Mouse (Mus musculus) liver, embryonic 11.5 days (tissue): Measurements from ENCODE around the gene Micu1. TPM values are rescaled to one million over a fixed set of nuclear protein-coding genes. Genes with fewer than 3 reads are reported as not detected.

ENCODE experiments used
- ATAC-seq: fragments of 200-750 bp; cut with Nextera tagmentation; replicated peaks from 2 replicates; pipeline ENCODE4 v1.8.0; 2017; ENCODE audit warnings: moderate number of reproducible peaks, mild to moderate bottlenecking, moderate TSS enrichment, moderate library complexity; ENCODE audit not compliant: low FRiP score
- DNase-seq: peaks from one replicate; pipeline ENCODE4 v3.0.0-alpha.2; 2017; ENCODE audit warnings: low spot score
- H3K27ac ChIP-seq: fragments of 300-500 bp; sonication (generic); 2 replicates; pipeline ENCODE4 v1.5.1; 2014; ENCODE audit warnings: mild to moderate bottlenecking, low read depth, low read length, control low read depth
- H3K27me3 ChIP-seq: fragments of 300-500 bp; sonication (generic); replicated peaks from 2 replicates; pipeline ENCODE4 v1.6.1; 2014; ENCODE audit warnings: low read length, mixed read lengths; ENCODE audit not compliant: control insufficient read depth, insufficient read depth
- H3K36me3 ChIP-seq: fragments of 300-500 bp; sonication (generic); 2 replicates; pipeline ENCODE4 v1.6.1; 2014; ENCODE audit warnings: mild to moderate bottlenecking, low read length, moderate library complexity, mixed read lengths; ENCODE audit not compliant: control insufficient read depth, insufficient read depth
- H3K4me1 ChIP-seq: fragments of 300-500 bp; sonication (generic); replicated peaks from 2 replicates; pipeline ENCODE4 v1.6.1; 2014; ENCODE audit warnings: low read length, mixed read lengths; ENCODE audit not compliant: control insufficient read depth, insufficient read depth
- H3K4me2 ChIP-seq: fragments of 300-500 bp; sonication (generic); 2 replicates; pipeline ENCODE4 v1.6.1; 2014; ENCODE audit warnings: mild to moderate bottlenecking, control low read depth, moderate library complexity
- H3K4me3 ChIP-seq: fragments of 300-500 bp; sonication (generic); 2 replicates; pipeline ENCODE4 v1.5.1; 2014; ENCODE audit warnings: low read depth, low read length, control low read depth
- H3K9ac ChIP-seq: fragments of 300-500 bp; sonication (generic); 2 replicates; pipeline ENCODE4 v1.6.1; 2014; ENCODE audit warnings: low read depth, low read length, control low read depth
- H3K9me3 ChIP-seq: fragments of 300-500 bp; sonication (generic); 2 replicates; pipeline ENCODE4 v1.6.1; 2016; ENCODE audit warnings: low read length, inconsistent platforms, mixed read lengths; ENCODE audit not compliant: control insufficient read depth
- WGBS: fragments of 180-500 bp; shearing (Covaris S2); extraction: QIAGEN DNeasy Blood & Tissue Kit; methylation state at CpG from one replicate; pipeline ENCODE4 v1.1.7; 2014; 5-methylcytosine and 5-hydroxymethylcytosine counted together
- polyA plus RNA-seq: library from polyadenylated mRNA; unstranded; fragments of >200 nt; fragmentation: Nextera tagmentation; extraction: Ambion mirVana; gene quantifications from 2 replicates; pipeline ENCODE4 v1.2.1, GENCODE M21; 2014

Gene Micu1
- polyA plus RNA-seq, 1 experiment from 2014 or later, result 40.8 TPM

DNA sequence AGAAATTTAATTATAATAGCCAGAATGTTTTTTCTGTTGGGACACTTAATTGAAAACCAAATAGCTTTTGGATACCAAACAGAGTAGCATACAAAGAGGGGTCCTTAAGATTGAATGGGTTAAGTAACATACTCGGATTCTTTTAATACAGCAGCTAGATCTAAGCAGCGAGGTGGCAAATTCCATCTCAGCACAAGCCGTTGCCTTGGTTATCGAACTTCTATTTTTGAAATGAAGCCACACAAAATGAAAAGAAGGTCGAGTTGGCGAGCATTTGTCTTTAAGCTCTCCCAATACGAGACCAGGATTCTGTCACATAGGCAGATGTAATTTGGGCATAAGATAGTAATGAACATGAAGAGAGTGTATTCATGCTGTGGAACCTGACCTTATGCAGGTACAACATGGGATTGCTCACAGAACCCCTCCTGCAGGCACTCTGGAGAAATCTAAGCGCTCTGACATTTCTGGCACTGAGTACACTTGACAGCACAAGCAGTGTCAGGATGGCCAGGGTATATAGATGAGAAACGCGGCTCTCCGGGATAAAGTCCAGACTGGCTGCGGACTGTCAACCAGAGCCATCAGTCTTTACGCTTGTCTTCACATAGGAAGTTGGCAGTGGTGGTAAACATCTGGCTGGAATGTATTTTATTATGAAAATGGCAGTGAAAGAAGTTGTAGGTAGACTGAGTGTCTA is 71.3 kb downstream of the Micu1 start:
- no peak overlapping the region for H3K9ac ChIP-seq
- H3K9me3 ChIP-seq, result no peaks in the 10 kb centered on the region
- DNase-seq (no peak), ATAC-seq (no peak)
- no peak overlapping the region for H3K4me3 ChIP-seq
- no peak overlapping the region for H3K4me2 ChIP-seq
- no peaks in the 10 kb centered on the region for H3K27me3 ChIP-seq
- no peaks in the 10 kb centered on the region for H3K36me3 ChIP-seq
- WGBS, result 81% methylated on average over 13 of the region's 13 CpGs
- 0 out of 2 replicates have a peak, but pooled peaks cover 2% of the 10 kb centered on the region for H3K4me1 ChIP-seq
- H3K27ac ChIP-seq, result no peak overlapping the region

DNA sequence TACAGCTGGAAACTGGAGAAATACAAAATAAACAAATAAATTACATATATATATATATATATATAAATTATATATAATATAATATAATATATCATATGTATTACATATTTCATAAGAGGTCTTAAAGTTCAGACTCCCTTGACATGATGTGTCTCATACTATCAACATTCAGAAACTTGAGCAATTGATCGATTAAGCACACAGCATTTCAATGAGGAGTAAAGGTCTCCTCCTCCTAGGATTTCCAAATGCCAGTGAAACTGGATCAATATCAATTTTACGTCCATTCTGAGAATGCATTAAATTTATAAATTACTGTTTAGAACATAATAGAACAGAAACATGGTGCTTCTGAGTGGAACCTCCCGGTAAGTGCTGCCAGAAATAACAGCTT is 71.9 kb downstream of the Micu1 start:
- no peak overlapping the region for H3K4me3 ChIP-seq
- no peaks in the 10 kb centered on the region for H3K27me3 ChIP-seq
- no peak for DNase-seq
- H3K27ac ChIP-seq, result no peak overlapping the region
- no peaks in the 10 kb centered on the region for H3K9me3 ChIP-seq
- no peak overlapping the region for H3K4me2 ChIP-seq
- 0 out of 2 replicates have a peak, but pooled peaks cover under 1% of the 10 kb centered on the region for H3K4me1 ChIP-seq
- no peak overlapping the region for H3K9ac ChIP-seq
- 90% methylated on average over 3 of the region's 3 CpGs for WGBS
- no peaks in the 10 kb centered on the region for H3K36me3 ChIP-seq
- ATAC-seq, result no peak

DNA sequence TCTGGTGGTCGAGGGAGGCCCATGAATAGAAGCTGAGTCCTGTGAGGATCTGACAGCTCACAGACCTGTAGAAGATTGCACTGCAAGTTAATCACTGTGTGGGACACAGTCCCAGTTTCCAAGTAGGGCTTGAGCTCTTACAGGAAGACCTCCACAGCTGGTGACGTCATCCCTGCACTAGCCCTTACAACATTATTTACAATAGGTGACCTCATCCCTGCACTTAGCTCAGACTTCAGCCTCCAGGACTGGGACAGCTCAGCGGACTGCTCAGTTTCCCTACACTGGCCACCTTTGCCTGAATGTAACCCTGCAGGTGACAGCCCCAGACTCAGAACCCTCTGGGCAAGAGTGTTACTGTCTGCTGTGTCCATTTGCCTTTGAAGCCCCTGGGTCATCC is 75.0 kb downstream of the Micu1 start:
- Histone ChIP-seq H3K4me2 (no peak overlapping the region), H3K27me3 (no peaks in the 10 kb centered on the region), H3K9ac (no peak overlapping the region), H3K4me3 (no peak overlapping the region), H3K4me1 (no peaks in the 10 kb centered on the region), H3K9me3 (no peaks in the 10 kb centered on the region), H3K27ac (no peak overlapping the region), H3K36me3 (no peaks in the 10 kb centered on the region)
- no peak for DNase-seq
- ATAC-seq, result peak; percentile 54
- WGBS, result 69% methylated on average over 3 of the region's 3 CpGs

GRCm38 (mm10) chr10:59778137-59778710 is 75.9 kb downstream of the Micu1 start:
- Histone ChIP-seq H3K4me2 (no peak overlapping the region), H3K9ac (no peak overlapping the region), H3K27me3 (no peaks in the 10 kb centered on the region), H3K4me1 (no peaks in the 10 kb centered on the region), H3K9me3 (no peaks in the 10 kb centered on the region), H3K36me3 (no peaks in the 10 kb centered on the region), H3K4me3 (no peak overlapping the region), H3K27ac (no peak overlapping the region)
- no peak for DNase-seq
- WGBS, result 90% methylated on average over 4 of the region's 4 CpGs
- ATAC-seq, result no peak

DNA sequence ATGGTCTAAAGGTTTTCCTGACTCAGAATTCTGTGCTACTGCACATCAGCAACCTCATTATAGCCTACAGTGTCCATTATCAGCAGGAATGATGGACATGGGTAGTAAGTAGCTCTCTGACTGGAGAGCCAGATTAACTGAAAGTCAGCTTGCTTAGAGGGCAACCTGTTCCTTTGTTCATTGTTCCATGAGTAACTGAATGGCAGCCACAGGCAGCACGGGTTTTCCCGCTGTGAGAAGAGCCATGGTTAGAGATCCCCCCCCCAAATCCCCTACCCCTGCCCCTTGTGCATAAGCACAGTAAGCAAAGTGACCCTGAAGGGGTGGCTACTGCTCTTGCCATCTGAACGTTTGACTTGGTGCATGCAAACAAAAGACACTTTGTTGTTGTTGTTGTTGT is 78.4 kb downstream of the Micu1 start:
- Histone ChIP-seq H3K27ac (no peak overlapping the region), H3K4me1 (no peaks in the 10 kb centered on the region), H3K27me3 (no peaks in the 10 kb centered on the region), H3K4me2 (no peak overlapping the region), H3K9me3 (no peaks in the 10 kb centered on the region), H3K36me3 (no peaks in the 10 kb centered on the region), H3K9ac (no peak overlapping the region), H3K4me3 (no peak overlapping the region)
- WGBS, result 72% methylated on average over 3 of the region's 3 CpGs
- DNase-seq (no peak), ATAC-seq (no peak)

- Histone ChIP-seq H3K9ac (no peak overlapping the region), H3K4me1 (no peaks in the 10 kb centered on the region), H3K27ac (no peak overlapping the region), H3K9me3 (no peaks in the 10 kb centered on the region), H3K27me3 (no peaks in the 10 kb centered on the region), H3K4me2 (no peak overlapping the region), H3K4me3 (no peak overlapping the region), H3K36me3 (no peaks in the 10 kb centered on the region)
- DNase-seq (no peak), ATAC-seq (no peak)
- WGBS, result 80% methylated on average over 7 of the region's 7 CpGs
These were observed 79.1 kb downstream of the Micu1 start for GRCm38 (mm10) chr10:59781205-59781931.

- no peak for ATAC-seq
- no peaks in the 10 kb centered on the region for H3K4me1 ChIP-seq
- H3K27me3 ChIP-seq, result no peaks in the 10 kb centered on the region
- WGBS, result 81% methylated on average over 18 of the region's 18 CpGs
- no peak overlapping the region for H3K4me3 ChIP-seq
- H3K9me3 ChIP-seq, result no peaks in the 10 kb centered on the region
- no peak overlapping the region for H3K9ac ChIP-seq
- no peak overlapping the region for H3K4me2 ChIP-seq
- no peak overlapping the region for H3K27ac ChIP-seq
- no peak for DNase-seq
- no peaks in the 10 kb centered on the region for H3K36me3 ChIP-seq
These were observed 82.7 kb downstream of the Micu1 start for GRCm38 (mm10) chr10:59784731-59785685.

DNA sequence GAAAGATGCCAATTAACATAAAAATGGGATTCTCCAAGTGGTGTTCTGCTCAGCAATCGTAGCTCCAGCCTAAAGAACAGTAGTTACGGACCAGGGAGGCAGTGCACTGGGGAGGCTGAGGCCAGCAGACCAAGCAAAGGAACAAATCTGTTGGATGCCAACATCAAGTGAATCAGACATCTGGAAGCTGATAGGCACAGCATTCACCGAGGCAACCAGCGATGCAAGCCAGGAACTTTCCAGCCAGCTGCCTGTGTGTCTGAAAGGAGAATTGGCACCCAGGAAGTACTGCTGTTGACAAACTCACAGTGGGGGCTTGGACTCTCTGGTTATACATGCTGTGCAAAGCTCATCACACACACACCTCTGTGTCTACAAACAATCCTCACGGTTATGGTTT is 84.0 kb downstream of the Micu1 start:
- Histone ChIP-seq H3K4me2 (no peak overlapping the region), H3K36me3 (no peaks in the 10 kb centered on the region), H3K4me3 (no peak overlapping the region), H3K9me3 (no peaks in the 10 kb centered on the region), H3K9ac (no peak overlapping the region), H3K27me3 (no peaks in the 10 kb centered on the region), H3K27ac (no peak overlapping the region), H3K4me1 (no peaks in the 10 kb centered on the region)
- ATAC-seq (no peak), DNase-seq (no peak)
- 82% methylated on average over 5 of the region's 5 CpGs for WGBS
